Mouse (Mus musculus): ENCODE results near the gene Cnot6. TPM values are rescaled to one million over a fixed set of nuclear protein-coding genes. Genes with fewer than 3 reads are reported as not detected.

Gene Cnot6
- total RNA-seq, 2 experiments from 2014 or later: 47.6 to 49.8 TPM

DNA sequence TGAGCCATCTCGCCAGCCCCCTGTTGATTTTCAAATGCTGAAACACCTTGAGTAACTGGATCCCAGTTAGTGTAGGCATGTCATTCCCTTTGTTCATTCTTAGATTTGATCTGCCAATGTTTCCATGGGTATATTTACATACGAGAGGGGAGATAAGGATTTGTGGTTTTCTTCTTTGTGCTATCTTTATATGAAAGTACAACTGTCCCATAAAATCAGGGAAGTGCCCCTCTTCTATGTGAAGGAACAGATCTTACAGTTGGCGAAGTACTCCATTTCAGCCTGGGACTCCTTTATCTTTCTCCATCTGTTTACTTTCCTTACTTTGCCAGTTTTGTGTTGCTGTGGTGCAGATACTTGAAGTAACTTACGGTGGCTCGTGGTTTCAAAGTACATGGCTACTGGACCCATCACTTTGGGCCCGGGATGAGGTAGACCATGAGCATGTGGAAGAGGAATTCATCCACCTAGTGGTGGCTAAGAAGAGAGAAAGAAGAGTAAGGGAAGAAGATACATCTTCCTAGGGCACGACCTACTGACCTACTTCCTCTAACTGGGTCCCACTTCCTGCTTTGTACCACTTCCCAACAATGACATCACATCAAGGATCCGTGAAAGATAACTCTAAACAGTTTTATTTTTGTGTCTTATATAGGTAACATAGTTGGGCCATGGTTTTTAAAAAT lies 7.1 kb upstream of the Cnot6 start:
- DNase-seq (ENCODE audit: low spot score in 2 of 2): no peak

DNA sequence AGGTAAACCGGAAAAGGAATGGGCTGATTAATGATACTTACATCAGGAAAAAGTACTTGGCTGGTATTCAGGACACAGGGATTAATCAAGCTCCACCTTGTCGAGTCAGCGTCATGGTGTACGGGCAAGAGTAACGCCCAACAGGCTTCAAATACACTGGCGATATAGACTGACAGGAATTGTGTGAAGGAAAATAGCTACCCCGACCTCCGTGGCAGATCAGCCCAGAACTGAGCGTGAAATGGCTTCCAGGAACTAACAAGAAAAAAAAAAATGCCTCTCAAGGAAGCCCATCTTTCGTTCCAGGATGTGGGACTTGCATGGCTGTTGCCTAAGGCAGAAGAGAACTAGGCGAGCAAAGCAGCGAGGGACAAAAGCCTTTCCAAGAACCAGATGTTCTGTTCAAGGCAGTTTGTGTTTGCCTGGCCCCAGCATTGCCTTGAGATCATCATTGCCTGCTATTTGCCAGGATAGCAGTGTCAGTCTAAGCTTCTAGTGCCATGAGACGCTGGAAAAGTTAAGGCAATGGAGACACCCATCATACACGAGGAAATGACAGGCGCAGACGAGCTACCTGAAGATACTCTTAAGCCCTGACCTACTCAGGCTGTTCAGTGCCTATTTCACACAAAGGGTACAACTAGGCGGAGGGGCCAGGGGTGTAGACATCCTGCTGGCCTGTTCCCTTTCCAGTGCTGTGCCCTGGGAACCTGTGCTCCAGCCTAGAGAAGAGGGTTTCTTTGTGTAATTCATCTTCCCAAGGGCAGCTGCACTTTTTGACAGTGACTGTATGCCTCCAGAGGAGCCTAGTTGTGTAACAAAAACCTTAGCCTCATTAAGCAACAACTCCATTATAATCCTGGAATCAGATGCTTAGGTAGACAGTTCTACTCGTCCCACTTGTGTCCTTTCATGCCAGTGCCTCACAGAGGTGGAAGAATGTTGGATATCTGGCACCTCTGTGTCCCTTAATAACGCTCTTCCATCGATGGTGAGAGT lies 1.1 kb upstream of the Cnot6 start:
- DNase-seq (ENCODE audit: low spot score in 2 of 2): no peak

GRCm38 (mm10) chr11:49711981-49712554 lies 455 bp downstream of the Cnot6 start:
- DNase-seq (ENCODE audit: low spot score in 2 of 2): no peak

GRCm38 (mm10) chr11:49710664-49711063 lies 1.9 kb downstream of the Cnot6 start:
- no peak for DNase-seq (ENCODE audit: low spot score in 2 of 2)

DNA sequence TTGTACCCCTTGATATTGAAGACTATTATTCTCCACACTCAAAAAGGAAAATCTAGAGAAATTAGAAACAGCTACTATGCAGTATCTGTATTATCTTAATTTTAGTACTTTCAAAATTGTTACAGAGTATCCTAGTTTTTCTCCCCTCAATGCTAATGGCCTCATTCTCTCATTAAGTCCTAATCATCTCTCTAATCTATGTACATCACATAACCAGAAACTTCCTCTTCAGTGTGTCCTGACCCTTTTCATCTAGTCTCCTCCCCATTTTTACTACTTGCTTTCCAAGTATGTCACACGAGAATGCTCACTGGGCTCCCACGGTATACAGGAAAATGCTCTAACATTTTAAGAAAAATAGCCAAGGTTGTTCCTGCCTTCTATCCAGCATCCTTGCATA lies 4.7 kb downstream of the Cnot6 start:
- no peak for DNase-seq (ENCODE audit: low spot score in 2 of 2)

DNA sequence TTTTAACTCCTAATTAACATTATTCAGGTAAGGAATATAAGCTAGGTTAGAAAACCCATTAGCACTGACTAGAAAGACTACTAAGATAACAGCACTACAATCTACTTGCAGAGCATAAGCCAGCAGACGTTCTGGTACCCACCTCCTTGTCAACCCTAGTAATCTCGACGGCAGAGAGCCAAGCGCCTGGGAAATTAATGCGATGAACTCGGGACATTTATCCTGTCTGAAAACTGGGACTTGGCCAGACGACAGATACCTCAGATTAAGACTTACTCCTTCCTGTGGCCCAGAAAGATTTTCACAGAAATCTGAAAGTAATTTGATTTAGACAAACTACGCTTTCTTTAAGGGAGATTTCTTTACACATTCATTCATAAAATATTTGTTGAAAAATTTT lies 7.7 kb downstream of the Cnot6 start:
- no peak for DNase-seq (ENCODE audit: low spot score in 2 of 2)

DNA sequence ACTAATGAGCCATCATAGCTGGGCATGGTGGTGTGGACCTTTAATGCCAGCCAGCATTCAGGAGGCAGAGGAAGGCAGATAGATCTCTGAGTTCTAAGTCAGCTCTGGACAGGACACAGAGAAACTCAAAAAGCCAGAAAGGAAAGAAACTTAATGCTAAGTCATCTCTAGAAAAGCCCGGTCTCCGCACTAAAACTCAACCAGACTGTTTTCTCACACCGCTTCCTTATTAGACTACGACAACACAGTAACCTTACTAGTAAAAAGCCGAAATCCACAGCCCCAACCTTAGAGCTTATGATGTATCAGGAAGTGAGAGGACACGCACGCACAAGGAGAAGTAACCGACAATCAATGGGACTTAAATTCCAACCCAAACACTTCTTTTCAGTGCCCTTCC lies 10.5 kb downstream of the Cnot6 start:
- DNase-seq (ENCODE audit: low spot score in 2 of 2): no peak

- no peak for DNase-seq (ENCODE audit: low spot score in 2 of 2)
Observed at GRCm38 (mm10) chr11:49699079-49699478, 13.4 kb downstream of the Cnot6 start.

GRCm38 (mm10) chr11:49697779-49698178 lies 14.7 kb downstream of the Cnot6 start:
- DNase-seq (ENCODE audit: low spot score in 2 of 2): no peak

DNA sequence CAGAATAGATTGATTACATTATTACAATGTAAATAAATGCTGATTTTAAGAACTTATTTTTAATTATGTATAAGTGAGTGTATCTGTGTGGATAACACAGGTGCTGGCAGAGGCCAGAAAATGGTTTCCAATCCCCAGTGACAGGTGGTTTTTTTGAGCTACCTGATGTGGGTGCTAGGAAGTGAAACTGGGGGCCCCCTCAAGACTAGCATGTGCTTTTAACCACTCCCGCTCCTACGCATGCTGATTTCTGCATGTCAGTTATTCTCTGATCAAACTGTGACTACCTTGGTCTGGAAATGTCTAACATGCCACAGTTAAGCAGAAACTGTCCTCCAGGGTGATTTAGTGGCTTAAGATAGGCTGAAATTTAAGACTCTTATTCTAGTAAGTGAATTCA lies 16.1 kb downstream of the Cnot6 start:
- no peak for DNase-seq (ENCODE audit: low spot score in 2 of 2)

GRCm38 (mm10) chr11:49695695-49696094 lies 16.8 kb downstream of the Cnot6 start:
- DNase-seq (ENCODE audit: low spot score in 2 of 2): no peak

- DNase-seq (ENCODE audit: low spot score in 2 of 2): no peak
Observed at GRCm38 (mm10) chr11:49695013-49695412, 17.5 kb downstream of the Cnot6 start.

- DNase-seq (ENCODE audit: low spot score in 2 of 2): no peak
Observed at GRCm38 (mm10) chr11:49684237-49684973, 28.1 kb downstream of the Cnot6 start.

DNA sequence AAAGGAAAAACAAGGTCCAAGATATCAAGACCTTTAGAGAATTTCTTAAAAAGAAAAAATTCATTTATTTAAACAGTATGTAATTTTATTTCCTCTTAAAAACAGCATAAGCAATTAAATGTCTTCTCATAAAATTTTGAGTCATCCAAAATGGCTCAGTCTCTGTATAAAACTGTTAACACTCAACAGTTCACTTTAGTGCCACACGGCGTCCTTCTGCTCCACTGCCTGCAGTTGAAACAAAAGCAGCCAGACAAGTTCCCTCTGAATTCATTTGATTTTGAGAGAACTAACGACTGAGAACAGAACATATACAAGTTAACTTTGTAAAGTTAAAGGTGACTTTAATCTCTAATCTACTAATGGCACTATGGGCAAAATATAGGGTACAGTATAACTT lies 39.1 kb downstream of the Cnot6 start:
- DNase-seq (ENCODE audit: low spot score in 2 of 2): no peak

GRCm38 (mm10) chr11:49665462-49665861 lies 47.1 kb downstream of the Cnot6 start:
- no peak for DNase-seq (ENCODE audit: low spot score in 2 of 2)

DNA sequence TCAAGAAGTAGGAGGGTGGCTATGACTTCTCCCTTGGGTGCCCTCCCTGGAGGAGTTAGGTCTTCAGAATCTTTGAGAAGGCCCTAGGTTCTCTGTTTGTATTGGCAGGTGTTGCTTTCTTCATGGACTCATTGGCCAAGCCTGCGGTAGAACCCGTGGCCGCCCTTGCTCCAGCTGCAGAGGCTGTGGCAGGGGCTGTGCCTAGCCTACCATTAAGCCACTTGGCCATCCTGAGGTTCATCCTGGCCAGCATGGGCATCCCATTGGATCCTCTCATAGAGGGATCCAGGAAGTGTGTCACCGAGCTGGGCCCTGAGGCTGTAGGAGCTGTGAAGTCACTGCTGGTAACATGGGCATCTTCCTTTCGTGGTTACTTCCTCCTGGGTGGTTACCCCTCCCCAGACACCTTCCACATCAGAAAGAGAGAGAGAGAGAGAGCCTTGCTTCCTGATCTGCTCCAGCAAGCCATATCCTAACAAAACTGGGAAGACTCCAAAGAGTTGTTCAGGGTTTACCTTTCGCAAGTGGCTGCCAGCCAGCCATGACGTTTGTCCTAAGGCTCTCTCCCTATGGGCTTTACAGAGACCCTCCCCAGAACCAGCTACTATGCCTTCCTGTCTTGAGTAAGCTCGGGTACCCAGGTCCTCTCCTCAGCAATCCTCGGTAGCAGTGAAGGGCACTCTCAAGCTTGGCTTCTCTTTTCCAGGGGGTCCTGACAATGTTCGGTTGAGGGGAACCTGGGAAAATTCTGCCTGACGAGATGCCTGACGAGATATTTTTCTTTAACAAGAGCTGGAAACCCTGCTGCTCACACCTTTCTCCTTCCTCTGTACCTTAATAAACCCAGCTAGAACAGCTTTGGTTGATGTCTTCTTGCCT lies 48.0 kb downstream of the Cnot6 start:
- no peak for DNase-seq (ENCODE audit: low spot score in 2 of 2)

DNA sequence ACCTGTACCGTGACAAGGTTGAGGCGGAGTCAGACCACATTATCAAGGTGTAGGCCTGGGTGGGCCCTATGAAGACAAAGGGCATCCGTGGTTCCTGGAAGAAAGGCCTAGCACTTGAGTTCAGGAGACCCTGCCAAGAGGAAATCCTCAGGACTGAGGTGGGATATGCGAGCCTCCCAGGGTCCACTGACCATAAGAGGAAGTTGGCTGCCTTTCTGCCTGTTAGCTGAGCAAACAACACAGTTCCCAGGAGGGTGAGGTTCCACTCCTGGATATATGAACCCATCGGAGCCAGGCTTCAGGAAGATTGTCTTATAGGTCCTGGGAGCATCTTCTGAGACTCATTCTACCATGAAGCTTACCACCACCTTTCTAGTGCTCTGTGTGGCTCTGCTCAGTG lies 49.2 kb downstream of the Cnot6 start, which contains the start of gene Scgb3a1:
Gene Scgb3a1 (plus strand): TSS at position 301 of the 400 bp plus-strand sequence.
- no peak for DNase-seq (ENCODE audit: low spot score in 2 of 2)

DNA sequence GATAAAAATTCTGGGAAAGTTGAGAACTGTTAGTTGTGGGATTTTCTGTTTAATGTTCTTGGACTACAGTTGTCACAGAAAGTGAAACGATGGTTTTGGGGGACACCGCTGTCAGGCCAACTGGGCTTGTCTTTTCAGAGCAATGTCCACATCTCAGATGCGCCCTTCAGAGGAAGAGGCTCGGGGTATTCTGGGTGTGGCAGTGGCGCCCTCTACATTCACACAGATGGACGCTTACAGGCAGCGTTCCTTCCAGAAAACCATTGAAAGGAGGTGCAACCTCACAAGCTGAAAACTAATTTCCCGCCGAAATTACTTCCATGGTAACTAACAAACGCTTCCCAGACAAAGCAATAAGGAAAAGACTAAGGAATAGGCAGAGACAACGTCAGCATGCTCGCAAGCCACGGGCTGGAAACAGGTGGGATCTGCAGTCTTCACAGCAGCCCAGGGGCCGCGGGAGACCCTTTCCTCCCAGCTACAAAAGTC lies 50.2 kb downstream of the Cnot6 start:
- DNase-seq (ENCODE audit: low spot score in 2 of 2): no peak

- DNase-seq (ENCODE audit: low spot score in 2 of 2): no peak
Observed at GRCm38 (mm10) chr11:49659470-49659799, 53.1 kb downstream of the Cnot6 start.

DNA sequence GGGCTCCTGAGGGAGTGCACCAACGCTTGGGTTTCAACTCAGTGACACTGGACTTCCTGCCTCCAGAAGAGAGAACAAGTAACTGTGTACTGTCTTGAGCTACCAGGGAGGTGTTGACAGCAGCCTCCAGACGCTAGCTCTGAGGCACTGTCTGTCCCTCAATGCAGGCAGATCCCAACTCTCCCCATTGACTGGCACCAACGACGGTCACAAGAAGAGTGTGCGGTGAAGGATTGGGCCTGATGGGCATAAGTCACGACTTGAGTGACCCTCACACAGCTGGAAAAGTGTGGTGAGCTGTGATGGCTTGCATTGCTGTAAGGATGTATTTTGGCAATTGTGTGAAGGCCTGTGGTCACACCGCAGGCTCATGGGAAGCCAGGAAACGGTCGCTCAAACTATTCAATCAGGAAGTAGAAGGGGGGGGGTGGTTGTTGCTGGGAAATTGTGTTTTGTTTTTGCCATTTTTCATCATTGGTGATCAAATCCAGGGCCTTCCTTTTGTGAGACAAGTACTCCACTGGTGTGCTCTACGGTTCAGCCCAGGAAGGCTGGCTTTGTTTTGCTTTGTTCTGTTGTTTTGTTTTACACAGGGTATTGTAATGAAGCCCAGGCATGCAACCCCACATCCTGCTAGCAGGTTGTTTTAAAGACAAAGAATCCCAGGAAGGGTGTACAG lies 53.6 kb downstream of the Cnot6 start:
- no peak for DNase-seq (ENCODE audit: low spot score in 2 of 2)
